Mouse (Mus musculus) kidney, embryonic 14.5 days (tissue): Measurements from ENCODE around the gene Trim40. TPM values are rescaled to one million over a fixed set of nuclear protein-coding genes. Genes with fewer than 3 reads are reported as not detected.

Experiments
- ATAC-seq: fragments of 200-750 bp; cut with Nextera tagmentation; 2 replicates; pipeline ENCODE4 v1.8.0; 2017; ENCODE audit warnings: moderate number of reproducible peaks, mild to moderate bottlenecking, moderate TSS enrichment, moderate library complexity; ENCODE audit not compliant: low FRiP score, low TSS enrichment
- H3K27ac ChIP-seq: fragments of 300-500 bp; sonication (generic); 2 replicates; pipeline ENCODE4 v1.5.1; 2014; ENCODE audit warnings: low read depth, mild to moderate bottlenecking, low read length, moderate library complexity, mixed read lengths
- H3K27me3 ChIP-seq: fragments of 300-500 bp; sonication (generic); 2 replicates; pipeline ENCODE4 v1.6.1; 2014; ENCODE audit warnings: mild to moderate bottlenecking, low read length; ENCODE audit not compliant: control insufficient read depth, insufficient read depth
- H3K36me3 ChIP-seq: fragments of 300-500 bp; sonication (generic); 2 replicates; pipeline ENCODE4 v1.6.1; 2014; ENCODE audit warnings: low read length, mixed read lengths; ENCODE audit not compliant: control insufficient read depth, insufficient read depth
- H3K4me1 ChIP-seq: fragments of 300-500 bp; sonication (generic); 2 replicates; pipeline ENCODE4 v1.6.1; 2014; ENCODE audit warnings: low read length, mixed read lengths; ENCODE audit not compliant: control insufficient read depth, insufficient read depth
- H3K4me2 ChIP-seq: fragments of 300-500 bp; sonication (generic); replicated peaks from 2 replicates; pipeline ENCODE4 v1.6.1; 2014; ENCODE audit warnings: low read depth, mild to moderate bottlenecking, low read length
- H3K4me3 ChIP-seq: fragments of 300-500 bp; sonication (generic); 2 replicates; pipeline ENCODE4 v1.5.1; 2014; ENCODE audit warnings: mild to moderate bottlenecking, low read length
- H3K9ac ChIP-seq: fragments of 300-500 bp; sonication (generic); 2 replicates; pipeline ENCODE4 v1.6.1; 2014; ENCODE audit warnings: low read depth, mild to moderate bottlenecking, low read length, moderate library complexity
- H3K9me3 ChIP-seq: fragments of 300-500 bp; sonication (generic); 2 replicates; pipeline ENCODE4 v1.6.1; 2016; ENCODE audit warnings: low read length; ENCODE audit not compliant: control insufficient read depth
- WGBS: fragments of 180-500 bp; shearing (Covaris S2); extraction: QIAGEN DNeasy Blood & Tissue Kit; methylation state at CpG from one replicate; pipeline ENCODE4 v1.1.7; 2014; 5-methylcytosine and 5-hydroxymethylcytosine counted together
- polyA plus RNA-seq: library from polyadenylated mRNA; unstranded; fragments of >200 nt; fragmentation: Nextera tagmentation; extraction: Ambion mirVana; gene quantifications from 2 replicates; pipeline ENCODE4 v1.2.1, GENCODE M21; 2014

The Trim40 gene
- not detected in 2 replicates for polyA plus RNA-seq

DNA sequence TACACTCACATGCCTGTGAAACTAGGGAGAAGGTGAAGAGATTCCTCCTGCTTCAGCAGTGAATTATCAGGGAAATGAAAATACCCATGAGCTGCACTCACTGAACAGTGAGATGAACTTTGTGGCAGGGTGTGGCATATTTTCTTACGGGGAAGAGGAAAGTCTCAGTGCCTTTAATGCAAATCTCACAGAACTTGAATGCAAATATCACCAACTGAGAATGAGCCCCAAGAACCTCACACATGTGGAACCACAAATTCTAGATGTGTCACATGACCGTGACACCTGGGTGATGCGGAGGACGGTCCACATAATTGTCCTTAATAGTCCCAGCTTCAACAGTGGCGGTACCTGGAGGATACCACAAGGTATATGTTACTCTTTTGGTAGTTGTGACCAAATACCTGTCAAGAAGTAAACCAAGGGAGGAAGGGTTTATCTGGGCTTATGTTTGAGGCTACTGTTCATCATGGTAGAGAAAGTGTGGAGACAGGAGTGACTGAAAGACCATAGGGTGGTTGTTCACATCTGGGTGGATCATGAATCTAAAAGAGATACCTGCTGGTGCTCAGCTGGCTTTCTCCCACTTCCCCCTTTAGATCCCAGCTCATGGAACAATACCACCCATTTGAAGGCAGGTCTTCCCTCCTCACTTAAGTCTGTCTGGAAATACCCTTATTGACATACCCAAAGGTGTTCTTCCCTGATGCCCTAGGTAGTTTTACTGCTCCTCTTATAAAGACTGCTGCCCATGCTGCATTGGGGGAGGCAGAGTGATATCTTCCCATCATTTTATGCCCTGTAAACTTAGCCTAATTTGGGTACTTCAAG, at the start of gene Trim40:
Trim40 (minus strand) TSS at position 51 of the 831 bp plus-strand sequence.
- H3K27ac ChIP-seq, result no peak within 1 kb of the TSS
- 81% methylated on average over 5 of the region's 5 CpGs for WGBS
- no peaks in the 10 kb centered on the region for H3K27me3 ChIP-seq
- no peak for ATAC-seq
- H3K4me2 ChIP-seq, result no peak within 1 kb of the TSS
- no peaks in the 10 kb centered on the region for H3K36me3 ChIP-seq
- H3K9ac ChIP-seq, result no peak within 1 kb of the TSS
- H3K9me3 ChIP-seq, result no peaks in the 10 kb centered on the region
- no peaks in the 10 kb centered on the region for H3K4me1 ChIP-seq
- no peak within 1 kb of the TSS for H3K4me3 ChIP-seq

DNA sequence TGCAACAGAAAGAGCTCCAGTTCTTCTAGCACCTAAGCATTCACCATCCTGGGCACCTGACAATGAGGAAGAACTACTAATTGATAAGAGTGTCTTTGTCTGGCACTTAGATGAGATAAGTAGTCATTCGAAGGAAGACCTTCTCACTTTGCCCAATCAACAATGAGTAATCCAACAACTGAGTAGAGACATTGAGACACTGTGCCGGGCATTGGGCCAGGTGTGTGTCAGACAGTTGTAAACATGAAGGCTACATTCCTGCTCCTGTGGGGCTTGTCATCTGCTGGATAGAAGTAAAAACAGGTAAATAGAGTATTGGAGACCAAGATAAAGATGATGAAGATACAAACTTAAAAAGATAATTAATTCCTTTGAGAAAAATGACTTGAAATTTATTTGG, 48.1 kb upstream of the Trim40 start:
- ATAC-seq, result no peak
- no peak overlapping the region for H3K9ac ChIP-seq
- no peak overlapping the region for H3K4me2 ChIP-seq
- peaks cover 2% of the 10 kb centered on the region for H3K4me1 ChIP-seq
- 94% methylated on average over 2 of the region's 2 CpGs for whole genome bisulfite sequencing
- no peaks in the 10 kb centered on the region for H3K9me3 ChIP-seq
- no peak overlapping the region for H3K4me3 ChIP-seq
- H3K36me3 ChIP-seq, result no peaks in the 10 kb centered on the region
- no peak overlapping the region for H3K27ac ChIP-seq
- peaks cover 23% of the 10 kb centered on the region for H3K27me3 ChIP-seq

DNA sequence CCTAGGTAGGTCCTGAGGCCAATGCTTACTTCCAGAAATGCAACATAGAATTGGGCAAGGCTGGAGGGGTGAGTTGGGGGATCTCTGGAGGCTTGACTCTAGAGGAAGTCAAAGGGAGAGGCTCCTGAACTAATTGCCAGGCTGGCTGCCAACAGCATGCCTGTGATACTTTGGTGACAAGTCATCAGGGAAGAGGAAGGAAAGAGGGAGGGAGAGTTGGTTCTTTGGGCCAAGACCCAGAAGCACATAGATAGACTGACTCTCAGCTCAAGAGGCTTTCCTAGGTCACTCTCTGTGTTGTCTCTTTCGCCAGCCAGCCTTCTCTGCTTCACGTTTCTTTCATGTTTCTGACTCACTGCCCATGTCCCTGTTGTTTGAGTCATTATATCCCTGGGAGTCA, 41.9 kb upstream of the Trim40 start:
- H3K9ac ChIP-seq, result no peak overlapping the region
- H3K4me2 ChIP-seq, result no peak overlapping the region
- H3K4me1 ChIP-seq, result no peaks in the 10 kb centered on the region
- H3K4me3 ChIP-seq, result no peak overlapping the region
- WGBS, result 76% methylated on average over 2 of the region's 2 CpGs
- no peaks in the 10 kb centered on the region for H3K36me3 ChIP-seq
- H3K9me3 ChIP-seq, result no peaks in the 10 kb centered on the region
- H3K27me3 ChIP-seq, result no peaks in the 10 kb centered on the region
- no peak overlapping the region for H3K27ac ChIP-seq
- no peak for ATAC-seq

DNA sequence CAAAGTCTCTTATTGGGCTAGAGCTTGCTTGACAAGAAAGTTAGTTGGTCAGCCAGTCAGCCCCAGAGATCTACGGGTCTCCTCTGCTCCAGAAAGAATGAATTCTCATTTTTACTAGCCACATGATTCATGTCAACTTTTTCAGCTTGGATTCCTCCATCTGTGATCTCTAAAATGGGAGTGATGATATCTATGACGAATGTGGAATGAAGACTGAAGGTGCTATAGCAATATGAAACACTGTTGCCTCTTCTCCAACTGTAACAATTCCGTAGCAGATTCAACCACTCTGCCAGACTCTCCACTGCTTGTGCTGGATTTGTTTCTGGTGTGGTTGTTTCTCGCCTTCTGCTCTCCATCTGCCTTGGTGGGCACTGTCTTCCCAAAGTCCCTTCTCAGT, 41.2 kb upstream of the Trim40 start:
- Histone ChIP-seq H3K4me3 (no peak overlapping the region), H3K9ac (no peak overlapping the region), H3K27me3 (no peaks in the 10 kb centered on the region), H3K4me2 (no peak overlapping the region), H3K27ac (no peak overlapping the region), H3K4me1 (no peaks in the 10 kb centered on the region), H3K9me3 (no peaks in the 10 kb centered on the region), H3K36me3 (no peaks in the 10 kb centered on the region)
- no peak for ATAC-seq
- 80% methylated on average over 4 of the region's 4 CpGs for WGBS

DNA sequence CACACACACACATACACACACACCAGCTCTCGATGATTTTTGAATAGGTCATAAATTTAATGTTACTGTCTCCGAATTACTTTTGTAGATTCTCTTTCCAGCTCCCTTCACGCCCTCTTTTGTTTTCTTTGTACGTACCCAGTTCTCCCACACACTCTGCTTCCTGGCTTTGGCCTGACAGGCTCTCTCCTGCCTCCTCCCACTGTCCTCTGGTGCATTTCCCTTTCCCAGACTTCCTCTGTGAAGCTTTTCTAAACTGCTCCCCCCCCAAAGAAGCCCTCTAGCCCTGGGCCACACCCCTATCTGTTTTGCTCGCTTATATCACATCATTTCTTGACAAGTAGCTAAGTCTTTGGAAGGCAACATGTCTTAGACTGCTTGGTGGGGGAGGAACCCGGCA, 40.3 kb upstream of the Trim40 start:
- H3K4me3 ChIP-seq, result no peak overlapping the region
- H3K36me3 ChIP-seq, result no peaks in the 10 kb centered on the region
- no peak overlapping the region for H3K9ac ChIP-seq
- ATAC-seq, result peak; percentile 57; the same call in 1 of the 2 replicates
- H3K27me3 ChIP-seq, result no peaks in the 10 kb centered on the region
- 40% methylated on average over 6 of the region's 6 CpGs for WGBS
- no peaks in the 10 kb centered on the region for H3K9me3 ChIP-seq
- H3K4me1 ChIP-seq, result no peaks in the 10 kb centered on the region
- no peak overlapping the region for H3K27ac ChIP-seq
- H3K4me2 ChIP-seq, result no peak overlapping the region

DNA sequence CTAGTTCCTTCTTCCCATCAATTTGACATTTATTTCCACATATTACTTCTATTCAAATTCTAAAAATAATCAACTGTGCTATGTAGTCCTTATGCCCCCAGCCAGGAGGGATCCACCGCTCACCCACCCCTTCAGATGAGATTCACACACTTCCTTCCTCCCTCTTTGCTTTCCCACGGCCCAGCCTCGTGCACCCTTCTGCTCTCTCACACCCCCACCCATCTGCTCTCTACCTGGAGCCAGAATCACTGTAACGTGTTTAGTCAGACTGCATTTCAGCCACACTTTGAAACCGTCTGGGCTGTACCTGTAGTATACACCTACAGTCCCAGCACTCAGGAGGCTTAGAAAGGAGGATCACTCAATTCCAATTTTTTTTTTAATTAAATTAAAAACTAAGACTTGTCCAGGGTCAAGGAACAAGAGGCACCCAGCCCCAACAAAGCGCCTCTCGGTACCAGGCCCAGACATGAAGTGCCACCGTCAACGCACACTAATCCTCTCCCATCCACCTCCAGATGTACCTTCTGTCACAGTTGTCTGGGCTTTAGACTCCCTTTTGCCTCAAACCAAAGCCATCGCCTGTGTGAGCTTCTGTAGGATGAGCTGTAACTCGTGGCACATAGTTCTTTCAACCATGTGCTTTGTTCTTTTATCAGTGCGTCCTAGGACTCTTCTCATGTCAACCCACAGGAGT, 39.5 kb upstream of the Trim40 start:
- 76% methylated on average over 12 of the region's 12 CpGs for WGBS
- no peak overlapping the region for H3K27ac ChIP-seq
- no peak overlapping the region for H3K9ac ChIP-seq
- H3K4me3 ChIP-seq, result no peak overlapping the region
- no peaks in the 10 kb centered on the region for H3K4me1 ChIP-seq
- no peaks in the 10 kb centered on the region for H3K9me3 ChIP-seq
- no peak overlapping the region for H3K4me2 ChIP-seq
- H3K36me3 ChIP-seq, result no peaks in the 10 kb centered on the region
- H3K27me3 ChIP-seq, result no peaks in the 10 kb centered on the region
- ATAC-seq, result no peak

DNA sequence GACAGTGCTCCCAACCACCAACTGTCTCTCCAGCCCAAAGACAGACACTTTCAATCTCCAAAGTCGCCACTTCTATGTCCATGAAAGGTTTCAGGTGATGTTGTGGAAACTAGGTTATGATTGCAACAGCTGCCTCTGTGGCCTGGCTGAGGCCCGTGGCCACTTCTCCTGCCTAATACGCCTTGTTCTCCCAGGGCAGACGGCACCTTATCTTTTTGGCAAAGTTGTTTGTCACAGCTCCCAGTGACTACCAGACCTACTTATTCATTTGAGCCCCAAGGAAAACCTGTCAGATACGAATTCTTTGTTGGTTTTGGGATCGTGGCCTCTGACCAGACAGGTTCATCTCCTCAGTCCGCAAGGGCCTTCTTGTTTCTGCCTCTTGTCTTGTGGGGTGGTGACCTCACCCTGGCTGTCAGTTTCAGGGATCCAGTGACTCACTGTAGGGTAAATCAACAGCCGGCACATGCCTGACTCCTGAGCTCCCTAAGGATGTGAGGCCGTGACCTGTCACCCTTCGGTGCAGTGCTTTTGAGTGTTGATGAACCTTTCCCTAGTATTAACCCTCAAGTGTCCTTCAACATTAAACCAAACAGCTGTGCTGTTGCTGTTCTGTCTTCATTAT, 37.7 kb upstream of the Trim40 start:
- WGBS, result 46% methylated on average over 10 of the region's 10 CpGs
- Histone ChIP-seq H3K27ac (no peak overlapping the region), H3K36me3 (no peaks in the 10 kb centered on the region), H3K4me3 (no peak overlapping the region), H3K4me2 (no peak overlapping the region), H3K9ac (no peak overlapping the region), H3K9me3 (no peaks in the 10 kb centered on the region), H3K27me3 (no peaks in the 10 kb centered on the region), H3K4me1 (no peaks in the 10 kb centered on the region)
- no peak for ATAC-seq

DNA sequence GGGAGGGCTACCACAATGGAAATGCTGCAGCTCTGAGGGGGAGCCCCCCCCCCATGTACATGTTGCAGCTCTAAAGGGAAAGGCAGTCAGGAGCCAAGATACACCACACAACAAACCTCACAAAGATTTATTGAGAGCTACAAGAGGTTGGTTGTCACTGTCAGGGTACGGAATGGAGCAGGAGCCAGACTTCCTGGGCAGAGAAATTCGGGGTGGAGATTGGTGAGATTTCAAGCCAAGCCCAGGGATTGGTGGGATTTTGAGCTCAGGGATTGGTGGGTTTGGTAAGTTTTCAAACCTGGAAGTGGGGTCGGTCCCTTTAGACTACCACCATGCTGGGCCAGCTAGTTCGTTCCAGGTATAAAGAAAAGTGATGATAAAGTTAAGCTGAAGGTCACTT, 33.6 kb upstream of the Trim40 start:
- Histone ChIP-seq H3K27me3 (no peaks in the 10 kb centered on the region), H3K36me3 (no peaks in the 10 kb centered on the region), H3K4me2 (no peak overlapping the region), H3K27ac (no peak overlapping the region), H3K4me1 (no peaks in the 10 kb centered on the region), H3K9ac (no peak overlapping the region), H3K4me3 (no peak overlapping the region), H3K9me3 (no peaks in the 10 kb centered on the region)
- WGBS, result 70% methylated on average over 4 of the region's 4 CpGs
- no peak for ATAC-seq

DNA sequence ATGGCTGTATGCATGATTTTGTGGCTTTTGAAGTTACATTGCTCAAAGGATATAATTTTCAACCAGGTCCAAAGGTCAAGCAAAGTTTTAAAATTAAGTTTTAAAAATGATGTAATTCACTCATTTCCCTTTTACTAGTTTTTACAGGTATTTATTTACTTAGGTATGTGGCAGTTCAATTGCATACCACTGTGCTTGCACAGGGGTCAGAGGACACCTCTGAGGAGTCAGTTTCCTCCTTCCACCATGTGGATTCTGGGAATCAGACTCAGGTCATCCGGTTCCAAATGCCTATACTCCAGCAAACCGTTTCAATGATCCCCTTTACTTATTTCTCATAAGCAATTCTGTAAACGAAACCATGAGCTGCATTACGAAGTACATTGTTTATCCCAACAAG, 32.8 kb upstream of the Trim40 start:
- Histone ChIP-seq H3K36me3 (no peaks in the 10 kb centered on the region), H3K4me3 (no peak overlapping the region), H3K9me3 (no peaks in the 10 kb centered on the region), H3K4me1 (no peaks in the 10 kb centered on the region), H3K27me3 (no peaks in the 10 kb centered on the region), H3K9ac (no peak overlapping the region), H3K4me2 (no peak overlapping the region), H3K27ac (no peak overlapping the region)
- 84% methylated on average over 4 of the region's 4 CpGs for WGBS
- ATAC-seq, result no peak
